Mouse (Mus musculus) kidney, adult 2 months (tissue): ENCODE results near the gene Dnajc7.

ENCODE experiments used
- CTCF ChIP-seq: fragments of 200-500 bp; conservative IDR thresholded peaks from 2 replicates; pipeline ENCODE4 v1.5.1; 2011; ENCODE audit warnings: low read depth, mild to moderate bottlenecking, control low read depth, low read length, moderate library complexity, mixed read lengths; ENCODE audit not compliant: insufficient read depth, insufficient read length
- POLR2A ChIP-seq: fragments of 200-500 bp; IDR thresholded peaks from one replicate; pipeline ENCODE4 v1.6.1; 2011; ENCODE audit warnings: low read depth, low read length, control low read depth

- no peak for TF ChIP-seq POLR2A
- no peak for TF ChIP-seq CTCF
Measured at GRCm38 (mm10) chr11:100628862-100629352, 8.9 kb upstream of the Dnajc7 start.
